Mouse (Mus musculus) olfactory bulb, adult 2 months (tissue): Measurements from ENCODE around the gene Rnf167.

ENCODE experiments used
- CTCF ChIP-seq: fragments of 200-500 bp; IDR thresholded peaks from 2 replicates; pipeline ENCODE4 v1.5.1; 2012; ENCODE audit warnings: low read depth, mild to moderate bottlenecking, low read length, moderate library complexity; ENCODE audit not compliant: insufficient read depth
- POLR2A ChIP-seq: fragments of 200-500 bp; IDR thresholded peaks from 2 replicates; pipeline ENCODE4 v1.6.1; 2012; ENCODE audit warnings: mild to moderate bottlenecking, low read depth, low read length, moderate library complexity; ENCODE audit not compliant: insufficient read depth

GRCm38 (mm10) chr11:70658521-70658920 is 11.5 kb downstream of the Rnf167 start:
- TF ChIP-seq CTCF (no peak), POLR2A (no peak)
